Mouse (Mus musculus) heart, embryonic 12.5 days (tissue): ENCODE data around the gene Tbcd. TPM values are rescaled to one million over a fixed set of nuclear protein-coding genes. Genes with fewer than 3 reads are reported as not detected.
A peak's percentile ranks its signal among the peaks of the same experiment; 100 is the strongest.

Experiments used
- ATAC-seq: fragments of 200-750 bp; cut with Nextera tagmentation; 2 replicates; pipeline ENCODE4 v1.8.0; 2017; ENCODE audit warnings: moderate TSS enrichment, moderate library complexity; ENCODE audit not compliant: insufficient number of reproducible peaks, low FRiP score
- H3K27ac ChIP-seq: fragments of 300-500 bp; sonication (generic); 2 replicates; pipeline ENCODE4 v1.5.1; 2016; ENCODE audit warnings: mild to moderate bottlenecking, moderate library complexity; ENCODE audit not compliant: poor library complexity, severe bottlenecking
- H3K27me3 ChIP-seq: fragments of 300-500 bp; sonication (generic); replicated peaks from 2 replicates; pipeline ENCODE4 v1.6.1; 2016; ENCODE audit warnings: mild to moderate bottlenecking, moderate library complexity
- H3K36me3 ChIP-seq: fragments of 300-500 bp; sonication (generic); 2 replicates; pipeline ENCODE4 v1.6.1; 2016; ENCODE audit warnings: mild to moderate bottlenecking, moderate library complexity
- H3K4me1 ChIP-seq: fragments of 300-500 bp; sonication (generic); replicated peaks from 2 replicates; pipeline ENCODE4 v1.6.1; 2016; ENCODE audit warnings: mild to moderate bottlenecking
- H3K4me2 ChIP-seq: fragments of 300-500 bp; sonication (generic); 2 replicates; pipeline ENCODE4 v1.6.1; 2016; ENCODE audit warnings: mild to moderate bottlenecking, moderate library complexity
- H3K4me3 ChIP-seq: fragments of 300-500 bp; sonication (generic); 2 replicates; pipeline ENCODE4 v1.5.1; 2016; ENCODE audit warnings: mild to moderate bottlenecking
- H3K9ac ChIP-seq: fragments of 300-500 bp; sonication (generic); 2 replicates; pipeline ENCODE4 v1.6.1; 2016; ENCODE audit warnings: mild to moderate bottlenecking, moderate library complexity
- H3K9me3 ChIP-seq: fragments of 300-500 bp; sonication (generic); replicated peaks from 2 replicates; pipeline ENCODE4 v1.6.1; 2016; ENCODE audit warnings: mild to moderate bottlenecking, moderate library complexity
- WGBS: fragments of 180-500 bp; shearing (Covaris S2); methylation state at CpG from one replicate; pipeline ENCODE4 v1.1.7; 2016; 5-methylcytosine and 5-hydroxymethylcytosine counted together
- polyA plus RNA-seq: library from polyadenylated mRNA; unstranded; fragments of >200 nt; fragmentation: Nextera tagmentation; extraction: Ambion mirVana; gene quantifications from 2 replicates; pipeline ENCODE4 v1.2.1, GENCODE M21; 2016

Tbcd gene
- polyA plus RNA-seq, 1 experiment from 2014 or later, result 24.4 TPM

DNA sequence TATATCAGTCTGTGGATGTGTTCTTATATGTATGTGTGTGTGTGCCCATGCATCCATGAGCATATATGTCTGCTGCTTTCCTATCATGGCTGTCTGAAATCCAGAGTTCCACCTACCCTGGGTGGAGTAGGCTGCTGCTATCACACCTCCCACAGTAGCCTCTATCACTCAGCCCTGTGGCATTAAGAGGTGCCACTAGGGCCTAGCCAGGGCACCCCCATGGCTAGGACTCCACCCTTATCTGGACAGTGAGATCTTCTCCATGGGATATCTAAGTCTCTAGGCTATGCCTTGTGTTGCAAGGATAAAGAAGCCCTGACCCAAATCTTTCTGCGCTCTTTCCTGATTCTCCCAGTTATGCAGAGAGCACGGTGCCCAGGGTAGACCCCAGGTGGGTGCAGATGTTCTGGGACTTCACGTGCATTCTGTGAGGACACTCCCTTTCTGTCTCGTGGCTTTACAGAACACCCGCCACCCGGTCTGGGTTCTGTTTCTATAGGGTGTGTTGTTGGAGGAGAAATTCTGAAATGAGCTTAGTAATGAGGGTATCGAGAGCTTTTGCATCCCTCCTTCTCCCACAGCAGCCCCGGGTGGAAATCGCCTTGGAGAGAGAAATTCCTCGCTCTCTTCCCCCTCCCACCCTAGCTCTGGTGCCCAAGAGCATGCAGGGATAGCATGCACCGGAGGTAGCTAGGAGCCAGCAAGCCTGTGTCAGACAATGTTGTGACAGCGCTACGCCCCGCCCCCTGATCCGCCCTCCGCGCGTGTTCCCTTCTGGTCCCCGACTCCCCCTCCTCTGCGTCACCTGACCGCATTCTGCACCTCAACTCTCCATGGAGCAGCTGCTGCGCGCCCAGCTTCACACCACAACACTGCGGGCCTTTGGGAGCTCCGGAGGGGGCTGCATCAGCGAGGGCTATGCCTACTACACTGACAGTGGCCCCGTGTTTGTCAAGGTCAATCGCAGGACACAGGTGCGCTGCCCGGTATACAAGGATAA, 17.3 kb upstream of the Tbcd start, which contains the start of gene Fn3k:
Fn3k (plus strand) TSS at position 758 of the 1,000 bp plus-strand sequence.
- WGBS, result 6% methylated on average over 30 of the region's 30 CpGs
- Histone ChIP-seq H3K36me3 (peaks cover 12% of the 10 kb centered on the region), H3K9me3 (no peaks in the 10 kb centered on the region), H3K27me3 (no peaks in the 10 kb centered on the region), H3K4me2 (peak within 1 kb of the TSS; percentile 83), H3K4me1 (peaks cover 22% of the 10 kb centered on the region), H3K4me3 (peak within 1 kb of the TSS; percentile 58), H3K9ac (peak within 1 kb of the TSS; percentile 65), H3K27ac (peak within 1 kb of the TSS; percentile 71)
- peak; percentile 93 for ATAC-seq

DNA sequence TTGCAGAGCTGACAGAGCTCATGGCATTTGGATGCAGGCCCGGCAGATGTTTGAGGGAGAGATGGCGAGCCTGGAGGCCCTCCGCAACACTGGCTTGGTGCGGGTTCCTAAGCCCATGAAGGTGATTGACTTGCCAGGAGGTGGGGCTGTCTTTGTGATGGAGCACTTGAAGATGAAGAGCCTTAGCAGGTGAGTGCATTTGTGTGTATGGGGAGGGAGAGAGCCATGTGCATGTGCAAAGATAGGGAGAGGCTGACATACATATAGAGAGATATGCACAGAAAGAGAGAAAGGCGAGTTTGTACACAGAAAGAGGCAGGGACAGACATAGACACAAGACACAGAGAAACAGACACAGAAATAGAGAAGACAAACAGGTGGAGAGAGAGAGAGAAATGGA, 14.5 kb upstream of the Tbcd start:
- H3K27ac ChIP-seq, result no peak overlapping the region
- no peak overlapping the region for H3K9ac ChIP-seq
- H3K27me3 ChIP-seq, result no peaks in the 10 kb centered on the region
- H3K4me3 ChIP-seq, result no peak overlapping the region
- 59% methylated on average over 5 of the region's 5 CpGs for WGBS
- no peaks in the 10 kb centered on the region for H3K36me3 ChIP-seq
- ATAC-seq, result no peak
- H3K9me3 ChIP-seq, result no peaks in the 10 kb centered on the region
- H3K4me1 ChIP-seq, result peaks cover 26% of the 10 kb centered on the region
- H3K4me2 ChIP-seq, result no peak overlapping the region

DNA sequence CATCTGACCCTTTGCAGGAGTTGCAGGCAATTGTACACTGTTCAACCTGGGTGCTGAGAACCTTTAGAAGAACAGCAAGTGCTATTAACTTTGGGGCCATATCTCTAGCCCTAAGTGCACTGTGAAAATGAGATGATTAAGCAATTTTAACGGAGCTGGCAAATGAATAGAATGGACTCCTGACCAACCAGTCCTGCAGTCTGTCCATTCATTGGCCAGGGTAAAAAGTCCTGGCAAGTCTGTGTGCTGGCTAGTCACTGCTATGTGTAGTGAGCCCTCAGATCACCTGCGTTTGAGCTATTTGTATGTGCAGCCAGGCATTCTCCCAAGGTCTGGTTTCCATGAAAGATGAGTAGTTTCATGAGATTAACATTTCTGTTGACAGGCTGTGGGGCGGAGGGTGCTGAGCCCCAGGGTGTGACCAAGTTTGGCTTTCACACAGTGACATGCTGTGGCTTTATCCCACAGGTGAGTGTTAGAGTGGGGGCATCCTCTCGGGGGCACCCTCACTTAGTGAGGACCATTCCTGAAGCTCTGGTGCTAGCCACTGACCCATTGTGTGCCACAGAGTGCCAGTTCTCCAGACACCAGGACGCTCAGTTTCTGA, 12.0 kb upstream of the Tbcd start:
- H3K27me3 ChIP-seq, result 0 out of 2 replicates have a peak, but pooled peaks cover 4% of the 10 kb centered on the region
- H3K9ac ChIP-seq, result no peak overlapping the region
- H3K36me3 ChIP-seq, result no peaks in the 10 kb centered on the region
- ATAC-seq, result no peak
- H3K4me3 ChIP-seq, result no peak overlapping the region
- H3K4me1 ChIP-seq, result peaks cover 9% of the 10 kb centered on the region; the same call in 1 of the 2 replicates
- WGBS, result 64% methylated on average over 5 of the region's 5 CpGs
- no peak overlapping the region for H3K4me2 ChIP-seq
- no peak overlapping the region for H3K27ac ChIP-seq
- H3K9me3 ChIP-seq, result no peaks in the 10 kb centered on the region

DNA sequence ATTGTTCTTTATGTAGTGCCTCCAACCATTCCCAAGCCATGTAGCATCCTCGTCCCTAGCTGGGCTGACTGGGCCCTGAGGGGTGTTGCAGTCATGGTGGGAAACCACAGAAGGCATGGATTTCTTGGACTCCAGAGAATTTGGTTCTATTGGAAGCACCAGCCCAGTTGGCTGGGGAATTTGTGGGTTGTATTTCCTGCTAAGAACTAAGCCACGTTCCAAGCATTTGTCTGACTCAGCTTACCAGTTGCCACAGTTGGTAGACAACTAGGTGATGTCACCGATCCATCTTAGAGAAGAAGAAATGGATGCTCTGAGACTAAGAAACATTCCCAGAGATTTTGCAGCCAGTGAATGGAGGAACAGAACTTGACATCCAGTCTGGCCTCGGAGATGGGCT, 10.1 kb upstream of the Tbcd start:
- ATAC-seq, result no peak

DNA sequence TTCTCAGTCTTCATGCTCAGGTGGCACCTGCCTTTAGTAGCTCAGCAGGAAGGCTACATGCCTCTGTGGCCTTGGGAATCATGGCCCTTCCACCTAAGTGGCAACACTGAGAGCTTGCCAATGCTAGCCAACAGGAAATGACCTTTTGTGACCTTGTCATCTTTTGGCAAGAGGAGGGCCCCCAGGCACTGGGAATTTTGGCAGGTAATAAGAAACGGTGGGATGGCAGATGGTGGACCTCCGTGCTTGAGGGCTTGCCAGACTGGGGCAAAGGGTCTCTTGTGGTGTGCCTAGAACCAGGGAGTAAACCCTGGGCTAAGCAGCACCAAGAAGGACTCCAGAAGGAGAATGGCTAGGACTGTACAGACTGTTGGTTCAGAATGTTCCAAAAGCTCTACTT, 9.7 kb upstream of the Tbcd start:
- Histone ChIP-seq H3K27ac (no peak overlapping the region), H3K4me1 (peaks cover 4% of the 10 kb centered on the region; the same call in 1 of the 2 replicates), H3K9me3 (no peaks in the 10 kb centered on the region), H3K4me3 (no peak overlapping the region), H3K4me2 (no peak overlapping the region), H3K9ac (no peak overlapping the region), H3K27me3 (peaks cover 9% of the 10 kb centered on the region; the same call in 1 of the 2 replicates), H3K36me3 (no peaks in the 10 kb centered on the region)
- no peak for ATAC-seq
- WGBS, result 63% methylated on average over 2 of the region's 2 CpGs

More for the DNA sequence above, 10.1 kb upstream of the Tbcd start:
- H3K4me3 ChIP-seq, result no peak overlapping the region
- no peaks in the 10 kb centered on the region for H3K9me3 ChIP-seq
- H3K9ac ChIP-seq, result no peak overlapping the region
- no peak overlapping the region for H3K4me2 ChIP-seq
- H3K27me3 ChIP-seq, result peaks cover 7% of the 10 kb centered on the region; the same call in 1 of the 2 replicates
- whole genome bisulfite sequencing, result 84% methylated on average over 4 of the region's 4 CpGs
- no peaks in the 10 kb centered on the region for H3K36me3 ChIP-seq
- no peak overlapping the region for H3K27ac ChIP-seq
- H3K4me1 ChIP-seq, result peaks cover 4% of the 10 kb centered on the region; the same call in 1 of the 2 replicates

DNA sequence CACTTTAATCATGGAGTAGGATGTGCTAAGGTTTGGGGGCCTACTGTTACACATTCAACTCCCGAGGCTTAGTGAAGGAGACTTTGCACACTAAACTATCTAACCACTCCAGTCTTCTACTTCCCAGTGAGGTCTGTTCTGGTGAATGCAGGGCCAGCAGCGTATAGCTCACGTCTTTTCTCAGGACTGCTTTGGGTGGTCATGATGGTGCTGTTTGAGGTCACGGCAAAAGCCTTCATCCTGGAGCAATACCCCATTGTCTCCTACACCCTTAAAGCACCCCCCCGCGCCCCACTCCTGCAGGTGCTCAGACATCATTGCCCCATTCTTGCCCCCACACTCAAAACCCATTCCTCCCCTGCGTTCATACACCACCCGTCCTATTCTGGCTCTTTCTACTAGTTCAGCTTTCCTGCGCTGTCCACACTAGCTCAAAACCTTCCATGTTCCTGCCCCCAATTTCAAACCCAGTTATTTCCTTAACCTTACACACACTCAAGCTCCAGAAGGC, 478 bp upstream of the Tbcd start:
- Histone ChIP-seq H3K4me3 (peak overlapping the region; percentile 90), H3K9me3 (no peaks in the 10 kb centered on the region), H3K4me1 (peaks cover 10% of the 10 kb centered on the region), H3K27ac (0 out of 2 replicates have a peak overlapping the region, but pooled peaks have one; percentile 56), H3K27me3 (peaks cover 7% of the 10 kb centered on the region; the same call in 1 of the 2 replicates), H3K36me3 (peaks cover 8% of the 10 kb centered on the region), H3K4me2 (peak overlapping the region; percentile 82), H3K9ac (peak overlapping the region; percentile 82)
- 22% methylated on average over 9 of the region's 9 CpGs for WGBS
- ATAC-seq, result no peak

DNA sequence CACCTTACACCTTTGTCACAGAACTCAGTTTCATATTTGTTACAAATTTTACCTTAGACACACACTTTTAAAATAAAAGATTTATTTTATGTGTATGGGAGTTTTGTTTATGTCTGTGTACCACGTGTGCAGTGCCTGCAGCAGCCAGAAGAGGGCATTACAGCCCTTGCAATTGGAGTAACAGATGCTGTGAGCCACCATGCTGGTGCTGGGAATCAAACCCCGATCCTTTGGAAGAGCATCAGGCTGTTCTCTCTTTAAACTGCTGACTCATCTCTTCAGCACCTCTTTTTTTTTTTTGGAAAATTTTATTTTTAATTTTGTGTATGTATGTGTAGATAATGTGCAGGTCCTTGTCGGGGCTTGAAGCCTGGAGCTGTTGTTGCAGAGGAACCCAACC, 6.1 kb downstream of the Tbcd start:
- Histone ChIP-seq H3K27me3 (no peaks in the 10 kb centered on the region), H3K4me1 (no peaks in the 10 kb centered on the region), H3K9ac (no peak overlapping the region), H3K9me3 (no peaks in the 10 kb centered on the region; the same call in 1 of the 2 replicates), H3K4me3 (no peak overlapping the region), H3K36me3 (peaks cover 54% of the 10 kb centered on the region), H3K4me2 (no peak overlapping the region), H3K27ac (no peak overlapping the region)
- ATAC-seq, result no peak
- 89% methylated on average over 3 of the region's 3 CpGs for WGBS

DNA sequence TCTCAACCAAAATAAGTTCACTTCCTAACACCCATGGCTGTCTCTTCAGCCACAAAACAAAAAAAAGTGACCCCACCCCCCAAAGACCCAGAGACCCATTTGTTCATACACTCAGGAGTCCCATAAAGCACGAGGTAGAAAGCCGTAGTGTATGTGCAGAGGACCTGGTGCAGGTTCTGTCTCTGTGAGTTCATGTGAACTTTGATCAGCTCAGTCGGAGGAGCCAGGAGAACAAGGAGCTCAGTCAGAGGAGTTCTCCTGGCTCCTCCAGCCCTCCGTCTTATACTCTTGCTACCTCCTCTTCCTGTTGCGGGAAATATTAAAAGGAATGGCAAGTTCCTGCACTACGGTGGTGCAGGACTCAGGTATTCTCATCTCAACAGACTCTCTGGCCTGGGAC, 15.7 kb downstream of the Tbcd start:
- Histone ChIP-seq H3K36me3 (peaks cover 44% of the 10 kb centered on the region), H3K9ac (no peak overlapping the region), H3K9me3 (no peaks in the 10 kb centered on the region), H3K4me3 (no peak overlapping the region), H3K4me1 (peaks cover 5% of the 10 kb centered on the region), H3K27me3 (no peaks in the 10 kb centered on the region), H3K27ac (no peak overlapping the region), H3K4me2 (no peak overlapping the region)
- whole genome bisulfite sequencing, result 88% methylated on average over 6 of the region's 6 CpGs
- no peak for ATAC-seq

DNA sequence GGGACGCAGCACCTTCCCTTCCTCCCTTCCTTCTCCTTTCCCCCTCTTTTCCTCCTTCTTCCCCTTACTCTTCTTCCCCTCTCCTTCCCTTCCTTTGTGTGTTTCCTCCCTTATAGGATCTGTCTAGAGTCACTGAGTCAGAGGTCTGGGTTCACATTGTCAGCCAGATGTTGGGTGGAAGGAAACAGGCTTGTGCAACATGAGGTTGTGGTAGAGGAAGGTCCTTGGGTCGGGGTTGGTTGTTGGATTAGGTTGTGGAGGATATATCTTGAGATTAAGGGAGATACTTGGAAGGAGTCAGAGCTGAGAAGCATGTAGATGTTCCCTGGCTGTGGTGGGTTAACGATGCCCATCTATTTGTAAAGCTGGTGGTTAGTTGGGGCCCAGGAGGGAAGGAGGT, 23.1 kb downstream of the Tbcd start:
- Histone ChIP-seq H3K4me1 (peaks cover 10% of the 10 kb centered on the region), H3K9me3 (no peaks in the 10 kb centered on the region), H3K9ac (no peak overlapping the region), H3K36me3 (peaks cover 26% of the 10 kb centered on the region), H3K27me3 (no peaks in the 10 kb centered on the region), H3K4me2 (no peak overlapping the region), H3K27ac (no peak overlapping the region), H3K4me3 (no peak overlapping the region)
- 77% methylated on average over 3 of the region's 3 CpGs for whole genome bisulfite sequencing
- ATAC-seq, result no peak

DNA sequence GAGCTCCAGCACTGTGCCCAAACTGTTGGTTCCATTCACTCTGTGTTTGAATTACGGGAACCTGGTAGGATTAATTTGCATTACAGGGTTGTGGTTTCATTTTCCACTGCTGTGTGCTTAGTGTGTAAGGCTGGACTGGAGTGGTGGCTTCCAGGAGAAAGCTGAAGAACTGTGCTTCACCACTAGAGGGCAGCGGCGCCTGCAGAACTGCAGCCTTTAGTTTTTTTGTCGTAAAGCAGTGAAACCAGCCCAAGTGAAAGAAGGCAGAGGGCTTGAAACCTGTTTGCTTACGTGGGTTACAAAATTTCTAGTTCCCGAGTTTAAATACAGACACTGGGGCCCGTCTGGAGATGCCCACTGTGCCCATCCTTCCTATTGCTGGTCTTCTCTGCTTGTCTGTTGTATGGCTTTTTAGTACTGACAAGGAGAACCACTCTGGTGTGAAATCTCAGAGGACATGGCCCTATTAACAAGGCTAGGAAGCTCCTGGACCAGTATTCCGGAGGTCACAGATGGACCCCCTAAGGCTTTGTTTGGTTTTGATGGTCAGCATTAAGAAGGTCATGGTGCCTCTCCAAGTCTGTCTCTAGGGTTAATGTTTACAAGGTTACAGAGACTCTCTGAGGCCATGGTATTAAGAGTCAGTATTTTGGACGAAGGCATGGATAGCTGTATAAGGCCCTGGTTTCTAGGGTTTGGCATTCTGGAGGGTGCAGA, 24.1 kb downstream of the Tbcd start:
- H3K36me3 ChIP-seq, result peaks cover 21% of the 10 kb centered on the region
- no peak overlapping the region for H3K9ac ChIP-seq
- H3K27ac ChIP-seq, result no peak overlapping the region
- H3K27me3 ChIP-seq, result no peaks in the 10 kb centered on the region
- H3K4me2 ChIP-seq, result no peak overlapping the region
- 34% methylated on average over 9 of the region's 9 CpGs for WGBS
- no peak for ATAC-seq
- no peak overlapping the region for H3K4me3 ChIP-seq
- H3K9me3 ChIP-seq, result no peaks in the 10 kb centered on the region
- peaks cover 10% of the 10 kb centered on the region for H3K4me1 ChIP-seq
